Mouse (Mus musculus): ENCODE data around the gene Adamts3. TPM values are rescaled to one million over a fixed set of nuclear protein-coding genes. Genes with fewer than 3 reads are reported as not detected.

Gene Adamts3
- polyA plus RNA-seq, 1 experiment from 2014 or later = 7.0 TPM

GRCm38 (mm10) chr5:89793706-89794105, 89.4 kb downstream of the Adamts3 start:
- Histone ChIP-seq H3K4me2 (ENCODE audit: low read depth, low read length, severe bottlenecking) (no peak overlapping the region), H3K4me3 (ENCODE audit: low read depth, low read length) (no peak overlapping the region), H3K27me3 (ENCODE audit: control insufficient read depth, insufficient read depth, low read length) (no peaks in the 10 kb centered on the region), H3K9me3 (ENCODE audit: control insufficient read depth, low read length) (no peaks in the 10 kb centered on the region), H3K36me3 (ENCODE audit: control insufficient read depth, insufficient read depth, low read length) (no peaks in the 10 kb centered on the region), H3K27ac (ENCODE audit: low read depth, low read length) (no peak overlapping the region), H3K4me1 (replicated peaks; ENCODE audit: control insufficient read depth, insufficient read depth, low read length) (no peaks in the 10 kb centered on the region), H3K9ac (ENCODE audit: low read length) (no peak overlapping the region)
- DNase-seq (ENCODE audit: low spot score) (no peak), ATAC-seq (replicated peaks; ENCODE audit: low FRiP score) (no peak)
- 98% methylated on average over 3 of the region's 3 CpGs for WGBS

- H3K36me3 ChIP-seq (ENCODE audit: control insufficient read depth, insufficient read depth, low read length) = no peaks in the 10 kb centered on the region
- WGBS = 59% methylated on average over 5 of the region's 5 CpGs
- H3K4me1 ChIP-seq (replicated peaks; ENCODE audit: control insufficient read depth, insufficient read depth, low read length) = peaks cover 5% of the 10 kb centered on the region; the same call in 1 of the 2 replicates
- H3K9me3 ChIP-seq (ENCODE audit: control insufficient read depth, low read length) = no peaks in the 10 kb centered on the region
- ATAC-seq (replicated peaks; ENCODE audit: low FRiP score) (peak; percentile 65; the same call in 1 of the 2 replicates), DNase-seq (ENCODE audit: low spot score) (no peak)
- no peaks in the 10 kb centered on the region for H3K27me3 ChIP-seq (ENCODE audit: control insufficient read depth, insufficient read depth, low read length)
- H3K4me3 ChIP-seq (ENCODE audit: low read depth, low read length) = no peak overlapping the region
- H3K4me2 ChIP-seq (ENCODE audit: low read depth, low read length, severe bottlenecking) = no peak overlapping the region
- no peak overlapping the region for H3K27ac ChIP-seq (ENCODE audit: low read depth, low read length)
- H3K9ac ChIP-seq (ENCODE audit: low read length) = no peak overlapping the region
Measured at GRCm38 (mm10) chr5:89784635-89785034, 98.5 kb downstream of the Adamts3 start.

- Histone ChIP-seq H3K4me1 (replicated peaks; ENCODE audit: control insufficient read depth, insufficient read depth, low read length) (peaks cover 3% of the 10 kb centered on the region; the same call in 1 of the 2 replicates), H3K36me3 (ENCODE audit: control insufficient read depth, insufficient read depth, low read length) (no peaks in the 10 kb centered on the region), H3K4me2 (ENCODE audit: low read depth, low read length, severe bottlenecking) (no peak overlapping the region), H3K27ac (ENCODE audit: low read depth, low read length) (no peak overlapping the region), H3K27me3 (ENCODE audit: control insufficient read depth, insufficient read depth, low read length) (no peaks in the 10 kb centered on the region), H3K9me3 (ENCODE audit: control insufficient read depth, low read length) (no peaks in the 10 kb centered on the region), H3K4me3 (ENCODE audit: low read depth, low read length) (no peak overlapping the region), H3K9ac (ENCODE audit: low read length) (no peak overlapping the region)
- ATAC-seq (replicated peaks; ENCODE audit: low FRiP score) (no peak), DNase-seq (ENCODE audit: low spot score) (no peak)
- 78% methylated on average over 2 of the region's 2 CpGs for WGBS
Measured at GRCm38 (mm10) chr5:89779823-89780222, 103.3 kb downstream of the Adamts3 start.

GRCm38 (mm10) chr5:89778610-89779009, 104.5 kb downstream of the Adamts3 start:
- Histone ChIP-seq H3K9ac (ENCODE audit: low read length) (no peak overlapping the region), H3K4me2 (ENCODE audit: low read depth, low read length, severe bottlenecking) (no peak overlapping the region), H3K4me1 (replicated peaks; ENCODE audit: control insufficient read depth, insufficient read depth, low read length) (no peaks in the 10 kb centered on the region), H3K27ac (ENCODE audit: low read depth, low read length) (no peak overlapping the region), H3K9me3 (ENCODE audit: control insufficient read depth, low read length) (no peaks in the 10 kb centered on the region), H3K4me3 (ENCODE audit: low read depth, low read length) (no peak overlapping the region), H3K36me3 (ENCODE audit: control insufficient read depth, insufficient read depth, low read length) (no peaks in the 10 kb centered on the region), H3K27me3 (ENCODE audit: control insufficient read depth, insufficient read depth, low read length) (no peaks in the 10 kb centered on the region)
- WGBS = 71% methylated on average over 2 of the region's 2 CpGs
- no peak for ATAC-seq (replicated peaks; ENCODE audit: low FRiP score)
- DNase-seq (ENCODE audit: low spot score) = no peak

- 76% methylated on average over 4 of the region's 4 CpGs for WGBS
- H3K4me1 ChIP-seq (replicated peaks; ENCODE audit: control insufficient read depth, insufficient read depth, low read length) = no peaks in the 10 kb centered on the region
- ATAC-seq (replicated peaks; ENCODE audit: low FRiP score) (no peak), DNase-seq (ENCODE audit: low spot score) (no peak)
- H3K9ac ChIP-seq (ENCODE audit: low read length) = no peak overlapping the region
- H3K9me3 ChIP-seq (ENCODE audit: control insufficient read depth, low read length) = no peaks in the 10 kb centered on the region
- H3K27me3 ChIP-seq (ENCODE audit: control insufficient read depth, insufficient read depth, low read length) = no peaks in the 10 kb centered on the region
- no peaks in the 10 kb centered on the region for H3K36me3 ChIP-seq (ENCODE audit: control insufficient read depth, insufficient read depth, low read length)
- H3K4me2 ChIP-seq (ENCODE audit: low read depth, low read length, severe bottlenecking) = no peak overlapping the region
- H3K4me3 ChIP-seq (ENCODE audit: low read depth, low read length) = no peak overlapping the region
- no peak overlapping the region for H3K27ac ChIP-seq (ENCODE audit: low read depth, low read length)
Measured at GRCm38 (mm10) chr5:89777411-89777810, 105.7 kb downstream of the Adamts3 start.

GRCm38 (mm10) chr5:89770655-89771355, 112.3 kb downstream of the Adamts3 start:
- Histone ChIP-seq H3K27me3 (ENCODE audit: control insufficient read depth, insufficient read depth, low read length) (peaks cover under 1% of the 10 kb centered on the region; the same call in 1 of the 2 replicates), H3K4me2 (ENCODE audit: low read depth, low read length, severe bottlenecking) (no peak overlapping the region)
- peak; percentile 76 for ATAC-seq (replicated peaks; ENCODE audit: low FRiP score)

GRCm38 (mm10) chr5:89763189-89764187, 119.6 kb downstream of the Adamts3 start:
- Histone ChIP-seq H3K4me1 (replicated peaks; ENCODE audit: control insufficient read depth, insufficient read depth, low read length) (peaks cover 7% of the 10 kb centered on the region; the same call in 1 of the 2 replicates), H3K27me3 (ENCODE audit: control insufficient read depth, insufficient read depth, low read length) (peaks cover 5% of the 10 kb centered on the region; the same call in 1 of the 2 replicates), H3K9me3 (ENCODE audit: control insufficient read depth, low read length) (no peaks in the 10 kb centered on the region), H3K36me3 (ENCODE audit: control insufficient read depth, insufficient read depth, low read length) (no peaks in the 10 kb centered on the region), H3K27ac (ENCODE audit: low read depth, low read length) (peak overlapping the region; percentile 62; the same call in 1 of the 2 replicates), H3K9ac (ENCODE audit: low read length) (no peak overlapping the region; the same call in 1 of the 2 replicates), H3K4me3 (ENCODE audit: low read depth, low read length) (no peak overlapping the region), H3K4me2 (ENCODE audit: low read depth, low read length, severe bottlenecking) (peak overlapping the region; percentile 35; the same call in 1 of the 2 replicates)
- WGBS = 2% methylated on average over 11 of the region's 11 CpGs
- DNase-seq (ENCODE audit: low spot score) (peak; percentile 64), ATAC-seq (replicated peaks; ENCODE audit: low FRiP score) (peak; percentile 90)

More at GRCm38 (mm10) chr5:89770655-89771355, 112.3 kb downstream of the Adamts3 start:
- Histone ChIP-seq H3K36me3 (ENCODE audit: control insufficient read depth, insufficient read depth, low read length) (no peaks in the 10 kb centered on the region), H3K4me1 (replicated peaks; ENCODE audit: control insufficient read depth, insufficient read depth, low read length) (no peaks in the 10 kb centered on the region), H3K27ac (ENCODE audit: low read depth, low read length) (no peak overlapping the region), H3K4me3 (ENCODE audit: low read depth, low read length) (no peak overlapping the region), H3K9ac (ENCODE audit: low read length) (no peak overlapping the region), H3K9me3 (ENCODE audit: control insufficient read depth, low read length) (no peaks in the 10 kb centered on the region)
- 63% methylated on average over 4 of the region's 4 CpGs for WGBS
- no peak for DNase-seq (ENCODE audit: low spot score)

- no peak overlapping the region for H3K4me2 ChIP-seq (ENCODE audit: low read depth, low read length, severe bottlenecking)
- H3K9ac ChIP-seq (ENCODE audit: low read length) = no peak overlapping the region
- WGBS = 53% methylated on average over 4 of the region's 4 CpGs
- no peak overlapping the region for H3K27ac ChIP-seq (ENCODE audit: low read depth, low read length)
- H3K36me3 ChIP-seq (ENCODE audit: control insufficient read depth, insufficient read depth, low read length) = no peaks in the 10 kb centered on the region
- DNase-seq (ENCODE audit: low spot score) = no peak
- no peaks in the 10 kb centered on the region for H3K9me3 ChIP-seq (ENCODE audit: control insufficient read depth, low read length)
- ATAC-seq (replicated peaks; ENCODE audit: low FRiP score) = no peak
- H3K4me3 ChIP-seq (ENCODE audit: low read depth, low read length) = no peak overlapping the region
- H3K4me1 ChIP-seq (replicated peaks; ENCODE audit: control insufficient read depth, insufficient read depth, low read length) = peaks cover 7% of the 10 kb centered on the region; the same call in 1 of the 2 replicates
- peaks cover 3% of the 10 kb centered on the region; the same call in 1 of the 2 replicates for H3K27me3 ChIP-seq (ENCODE audit: control insufficient read depth, insufficient read depth, low read length)
Measured at GRCm38 (mm10) chr5:89760368-89760767, 122.8 kb downstream of the Adamts3 start.
